Mouse (Mus musculus): Measurements from ENCODE around the gene Sla2. TPM values are rescaled to one million over a fixed set of nuclear protein-coding genes. Genes with fewer than 3 reads are reported as not detected.

The Sla2 gene
- polyA plus RNA-seq, 1 experiment from 2014 or later, result 0.22 TPM

- H3K4me1 ChIP-seq (ENCODE audit: control insufficient read depth, insufficient read depth, low read length), result peaks cover 54% of the 10 kb centered on the region
- H3K9me3 ChIP-seq (ENCODE audit: control insufficient read depth, low read depth, low read length), result no peaks in the 10 kb centered on the region
- peak overlapping the region; percentile 40; the same call in 1 of the 2 replicates for H3K27ac ChIP-seq (ENCODE audit: low read length)
- H3K9ac ChIP-seq (replicated peaks; ENCODE audit: low read depth, low read length), result no peak overlapping the region
- H3K4me2 ChIP-seq (replicated peaks; ENCODE audit: low read depth, low read length), result peak overlapping the region; percentile 71
- H3K4me3 ChIP-seq (ENCODE audit: low read depth, low read length), result no peak overlapping the region
- no peak for ATAC-seq (ENCODE audit: insufficient number of reproducible peaks, insufficient read depth, low FRiP score, low read depth)
- H3K27me3 ChIP-seq (ENCODE audit: control insufficient read depth, insufficient read depth, low read length), result no peaks in the 10 kb centered on the region
- WGBS, result 62% methylated on average over 10 of the region's 10 CpGs
- peaks cover 38% of the 10 kb centered on the region for H3K36me3 ChIP-seq (ENCODE audit: control insufficient read depth, insufficient read depth, low read length)
Measured at GRCm38 (mm10) chr2:156843331-156843730, 43.7 kb downstream of the Sla2 start.

GRCm38 (mm10) chr2:156842711-156843110 lies 44.3 kb downstream of the Sla2 start:
- ATAC-seq (ENCODE audit: insufficient number of reproducible peaks, insufficient read depth, low FRiP score, low read depth), result no peak
- H3K4me1 ChIP-seq (ENCODE audit: control insufficient read depth, insufficient read depth, low read length), result peaks cover 52% of the 10 kb centered on the region
- WGBS, result 7% methylated on average over 11 of the region's 11 CpGs
- peak overlapping the region; percentile 98 for H3K27ac ChIP-seq (ENCODE audit: low read length)
- peak overlapping the region; percentile 71 for H3K4me2 ChIP-seq (replicated peaks; ENCODE audit: low read depth, low read length)
- no peak overlapping the region; the same call in 1 of the 2 replicates for H3K9ac ChIP-seq (replicated peaks; ENCODE audit: low read depth, low read length)
- no peaks in the 10 kb centered on the region for H3K27me3 ChIP-seq (ENCODE audit: control insufficient read depth, insufficient read depth, low read length)
- H3K4me3 ChIP-seq (ENCODE audit: low read depth, low read length), result peak overlapping the region; percentile 92
- H3K9me3 ChIP-seq (ENCODE audit: control insufficient read depth, low read depth, low read length), result no peaks in the 10 kb centered on the region
- H3K36me3 ChIP-seq (ENCODE audit: control insufficient read depth, insufficient read depth, low read length), result peaks cover 32% of the 10 kb centered on the region

GRCm38 (mm10) chr2:156841841-156842706 lies 44.9 kb downstream of the Sla2 start:
- WGBS, result 2% methylated on average over 20 of the region's 20 CpGs
- peak; percentile 0; the same call in 1 of the 2 replicates for ATAC-seq (ENCODE audit: insufficient number of reproducible peaks, insufficient read depth, low FRiP score, low read depth)
- Histone ChIP-seq H3K4me2 (replicated peaks; ENCODE audit: low read depth, low read length) (peak overlapping the region; percentile 71), H3K4me3 (ENCODE audit: low read depth, low read length) (peak overlapping the region; percentile 92), H3K9me3 (ENCODE audit: control insufficient read depth, low read depth, low read length) (no peaks in the 10 kb centered on the region), H3K27ac (ENCODE audit: low read length) (peak overlapping the region; percentile 98), H3K27me3 (ENCODE audit: control insufficient read depth, insufficient read depth, low read length) (no peaks in the 10 kb centered on the region), H3K4me1 (ENCODE audit: control insufficient read depth, insufficient read depth, low read length) (peaks cover 50% of the 10 kb centered on the region), H3K36me3 (ENCODE audit: control insufficient read depth, insufficient read depth, low read length) (peaks cover 26% of the 10 kb centered on the region), H3K9ac (replicated peaks; ENCODE audit: low read depth, low read length) (peak overlapping the region; percentile 86)

GRCm38 (mm10) chr2:156841028-156841840 lies 45.8 kb downstream of the Sla2 start:
- under 1% methylated on average over 41 of the region's 42 CpGs for WGBS
- Histone ChIP-seq H3K36me3 (ENCODE audit: control insufficient read depth, insufficient read depth, low read length) (peaks cover 25% of the 10 kb centered on the region), H3K9ac (replicated peaks; ENCODE audit: low read depth, low read length) (peak overlapping the region; percentile 86), H3K4me2 (replicated peaks; ENCODE audit: low read depth, low read length) (peak overlapping the region; percentile 71), H3K9me3 (ENCODE audit: control insufficient read depth, low read depth, low read length) (no peaks in the 10 kb centered on the region), H3K27ac (ENCODE audit: low read length) (peak overlapping the region; percentile 98), H3K4me1 (ENCODE audit: control insufficient read depth, insufficient read depth, low read length) (peaks cover 50% of the 10 kb centered on the region), H3K4me3 (ENCODE audit: low read depth, low read length) (peak overlapping the region; percentile 92), H3K27me3 (ENCODE audit: control insufficient read depth, insufficient read depth, low read length) (no peaks in the 10 kb centered on the region)
- peak; percentile 8; the same call in 1 of the 2 replicates for ATAC-seq (ENCODE audit: insufficient number of reproducible peaks, insufficient read depth, low FRiP score, low read depth)

GRCm38 (mm10) chr2:156840301-156841027 lies 46.5 kb downstream of the Sla2 start:
- peak; percentile 28 for ATAC-seq (ENCODE audit: insufficient number of reproducible peaks, insufficient read depth, low FRiP score, low read depth)
- H3K4me1 ChIP-seq (ENCODE audit: control insufficient read depth, insufficient read depth, low read length), result peaks cover 48% of the 10 kb centered on the region
- peak overlapping the region; percentile 98 for H3K27ac ChIP-seq (ENCODE audit: low read length)
- peak overlapping the region; percentile 92 for H3K4me3 ChIP-seq (ENCODE audit: low read depth, low read length)
- H3K9ac ChIP-seq (replicated peaks; ENCODE audit: low read depth, low read length), result peak overlapping the region; percentile 86
- WGBS, result under 1% methylated on average over 66 of the region's 79 CpGs
- no peaks in the 10 kb centered on the region for H3K27me3 ChIP-seq (ENCODE audit: control insufficient read depth, insufficient read depth, low read length)
- H3K36me3 ChIP-seq (ENCODE audit: control insufficient read depth, insufficient read depth, low read length), result peaks cover 20% of the 10 kb centered on the region
- peak overlapping the region; percentile 71 for H3K4me2 ChIP-seq (replicated peaks; ENCODE audit: low read depth, low read length)
- no peaks in the 10 kb centered on the region for H3K9me3 ChIP-seq (ENCODE audit: control insufficient read depth, low read depth, low read length)

GRCm38 (mm10) chr2:156839319-156840191 lies 47.4 kb downstream of the Sla2 start, which contains the start of gene Tgif2:
Gene Tgif2, plus strand, starts transcription at chr2:156840007.
- Histone ChIP-seq H3K27me3 (ENCODE audit: control insufficient read depth, insufficient read depth, low read length) (no peaks in the 10 kb centered on the region), H3K4me2 (replicated peaks; ENCODE audit: low read depth, low read length) (peak within 1 kb of the TSS; percentile 71), H3K9ac (replicated peaks; ENCODE audit: low read depth, low read length) (peak within 1 kb of the TSS; percentile 86), H3K36me3 (ENCODE audit: control insufficient read depth, insufficient read depth, low read length) (peaks cover 14% of the 10 kb centered on the region; the same call in 1 of the 2 replicates), H3K4me1 (ENCODE audit: control insufficient read depth, insufficient read depth, low read length) (peaks cover 39% of the 10 kb centered on the region), H3K27ac (ENCODE audit: low read length) (peak within 1 kb of the TSS; percentile 98), H3K9me3 (ENCODE audit: control insufficient read depth, low read depth, low read length) (no peaks in the 10 kb centered on the region), H3K4me3 (ENCODE audit: low read depth, low read length) (peak within 1 kb of the TSS; percentile 92)
- ATAC-seq (ENCODE audit: insufficient number of reproducible peaks, insufficient read depth, low FRiP score, low read depth), result peak; percentile 87
- WGBS, result 2% methylated on average over 43 of the region's 61 CpGs

- peak overlapping the region; percentile 47; the same call in 1 of the 2 replicates for H3K9ac ChIP-seq (replicated peaks; ENCODE audit: low read depth, low read length)
- peak overlapping the region; percentile 71 for H3K4me2 ChIP-seq (replicated peaks; ENCODE audit: low read depth, low read length)
- H3K4me3 ChIP-seq (ENCODE audit: low read depth, low read length), result peak overlapping the region; percentile 92
- H3K4me1 ChIP-seq (ENCODE audit: control insufficient read depth, insufficient read depth, low read length), result peaks cover 32% of the 10 kb centered on the region
- WGBS, result 60% methylated on average over 6 of the region's 6 CpGs
- no peak for ATAC-seq (ENCODE audit: insufficient number of reproducible peaks, insufficient read depth, low FRiP score, low read depth)
- H3K27ac ChIP-seq (ENCODE audit: low read length), result peak overlapping the region; percentile 98
- no peaks in the 10 kb centered on the region for H3K9me3 ChIP-seq (ENCODE audit: control insufficient read depth, low read depth, low read length)
- H3K36me3 ChIP-seq (ENCODE audit: control insufficient read depth, insufficient read depth, low read length), result peaks cover 18% of the 10 kb centered on the region; the same call in 1 of the 2 replicates
- H3K27me3 ChIP-seq (ENCODE audit: control insufficient read depth, insufficient read depth, low read length), result no peaks in the 10 kb centered on the region
Measured at GRCm38 (mm10) chr2:156838839-156839238, 48.2 kb downstream of the Sla2 start.

All from stomach, embryonic 14.5 days (tissue).